Mouse (Mus musculus) kidney, embryonic 16.5 days (tissue): ENCODE measurements around the gene Ifit2. TPM values are rescaled to one million over a fixed set of nuclear protein-coding genes. Genes with fewer than 3 reads are reported as not detected.
"Not testable (repeated sequence)": the region's sequence is repeated elsewhere in the genome, so short reads cannot be mapped to it uniquely, and the experiment has no call there.

Source experiments
- ATAC-seq: fragments of 200-750 bp; cut with Nextera tagmentation; 2 replicates; pipeline ENCODE4 v1.8.0; 2017; ENCODE audit warnings: moderate TSS enrichment; ENCODE audit not compliant: low FRiP score, low TSS enrichment
- H3K27ac ChIP-seq: fragments of 300-500 bp; sonication (generic); 2 replicates; pipeline ENCODE4 v1.5.1; 2014; ENCODE audit warnings: low read length
- H3K27me3 ChIP-seq: fragments of 300-500 bp; sonication (generic); 2 replicates; pipeline ENCODE4 v1.6.1; 2014; ENCODE audit warnings: low read length, control low read depth, mixed read lengths; ENCODE audit not compliant: insufficient read depth
- H3K36me3 ChIP-seq: fragments of 300-500 bp; sonication (generic); 2 replicates; pipeline ENCODE4 v1.6.1; 2014; ENCODE audit warnings: low read length, control low read depth, mixed read lengths; ENCODE audit not compliant: insufficient read depth
- H3K4me1 ChIP-seq: fragments of 300-500 bp; sonication (generic); 2 replicates; pipeline ENCODE4 v1.6.1; 2014; ENCODE audit warnings: low read length, control low read depth, mixed read lengths; ENCODE audit not compliant: insufficient read depth
- H3K4me2 ChIP-seq: fragments of 300-500 bp; sonication (generic); replicated peaks from 2 replicates; pipeline ENCODE4 v1.6.1; 2014; ENCODE audit warnings: low read depth, low read length
- H3K4me3 ChIP-seq: fragments of 300-500 bp; sonication (generic); 2 replicates; pipeline ENCODE4 v1.5.1; 2014; ENCODE audit warnings: mild to moderate bottlenecking, low read length
- H3K9ac ChIP-seq: fragments of 300-500 bp; sonication (generic); replicated peaks from 2 replicates; pipeline ENCODE4 v1.6.1; 2014; ENCODE audit warnings: low read length
- H3K9me3 ChIP-seq: fragments of 300-500 bp; sonication (generic); 2 replicates; pipeline ENCODE4 v1.6.1; 2016; ENCODE audit warnings: low read length, control low read depth
- WGBS: fragments of 180-500 bp; shearing (Covaris S2); extraction: QIAGEN DNeasy Blood & Tissue Kit; methylation state at CpG from one replicate; pipeline ENCODE4 v1.1.7; 2014; 5-methylcytosine and 5-hydroxymethylcytosine counted together
- polyA plus RNA-seq: library from polyadenylated mRNA; unstranded; fragments of >200 nt; fragmentation: Nextera tagmentation; extraction: Ambion mirVana; gene quantifications from 2 replicates; pipeline ENCODE4 v1.2.1, GENCODE M21; 2015

Gene Ifit2
- polyA plus RNA-seq, 1 experiment from 2014 or later = 11.8 TPM

DNA sequence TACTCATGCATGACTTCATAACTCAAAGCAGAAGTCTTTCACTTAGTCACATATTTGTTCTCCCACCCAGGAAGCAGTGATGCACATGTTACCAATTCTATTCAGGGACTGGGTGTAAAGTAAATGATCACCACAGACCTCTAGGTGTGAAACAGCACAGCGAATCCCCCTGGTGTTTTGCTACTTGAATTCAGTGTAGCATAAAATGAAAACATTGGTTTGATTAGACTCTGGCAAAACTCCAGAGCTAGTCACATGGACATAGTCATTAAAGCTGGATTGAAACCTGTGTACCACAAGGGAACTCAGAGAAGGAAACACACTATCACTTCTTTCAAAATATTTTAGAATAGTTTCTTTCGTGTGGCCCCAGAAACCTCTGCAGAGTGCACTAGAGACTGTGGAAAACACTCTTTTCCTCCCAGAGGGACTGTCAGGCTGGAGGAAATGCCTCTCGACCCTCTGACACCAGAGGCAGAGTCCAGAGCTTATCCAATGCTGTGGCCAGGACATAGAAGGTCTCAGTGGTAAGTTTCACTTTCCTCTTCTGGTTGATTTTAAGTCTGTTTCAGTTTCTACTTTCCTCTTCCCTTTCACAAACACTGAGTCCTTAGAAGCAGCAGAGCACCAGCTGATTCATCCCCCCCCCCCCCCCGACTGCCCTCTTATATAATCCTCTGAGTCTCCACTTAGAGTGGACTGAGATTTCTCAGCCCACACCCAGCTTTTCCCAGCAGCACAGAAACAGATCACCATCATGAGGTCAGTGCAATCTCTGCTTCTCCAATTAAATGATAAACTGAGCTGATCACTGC is 57.0 kb downstream of the Ifit2 start, which contains the start of gene Ifit3b:
Gene Ifit3b, plus strand, starts transcription at position 734 of the 815 bp plus-strand sequence.
- Histone ChIP-seq H3K27ac (peak within 1 kb of the TSS; percentile 63; the same call in 1 of the 2 replicates), H3K4me2 (peak within 1 kb of the TSS; percentile 18; the same call in 1 of the 2 replicates)
- peak; percentile 76 for ATAC-seq
- not testable (repeated sequence) for H3K9ac ChIP-seq, H3K9me3 ChIP-seq, H3K4me3 ChIP-seq, H3K27me3 ChIP-seq, H3K4me1 ChIP-seq, H3K36me3 ChIP-seq
- 33% methylated on average over 4 of the region's 4 CpGs for WGBS

DNA sequence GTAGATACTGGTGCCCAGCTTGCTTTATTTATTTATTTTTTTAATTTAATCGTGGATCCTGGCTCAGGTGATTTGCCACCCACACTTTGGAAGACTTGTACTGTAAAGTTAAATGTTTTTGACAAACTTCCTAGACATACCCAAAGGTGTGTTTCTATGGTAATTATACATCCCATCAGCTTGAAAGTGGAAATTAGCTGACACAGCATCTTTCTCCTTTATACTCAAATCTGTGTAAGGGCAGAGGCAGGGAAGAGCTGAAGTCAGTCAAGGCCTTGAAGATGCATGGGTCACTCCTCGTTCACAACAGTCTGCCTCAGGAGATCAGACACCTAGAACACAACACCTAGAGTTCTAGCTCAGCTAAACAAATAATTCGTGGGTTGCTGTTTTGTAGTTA is 59.6 kb downstream of the Ifit2 start:
- not testable (repeated sequence) for ATAC-seq, H3K4me2 ChIP-seq, H3K9ac ChIP-seq, H3K9me3 ChIP-seq, H3K27ac ChIP-seq, H3K4me3 ChIP-seq, H3K4me1 ChIP-seq, H3K36me3 ChIP-seq, H3K27me3 ChIP-seq
- WGBS = 83% methylated on average over 3 of the region's 3 CpGs

DNA sequence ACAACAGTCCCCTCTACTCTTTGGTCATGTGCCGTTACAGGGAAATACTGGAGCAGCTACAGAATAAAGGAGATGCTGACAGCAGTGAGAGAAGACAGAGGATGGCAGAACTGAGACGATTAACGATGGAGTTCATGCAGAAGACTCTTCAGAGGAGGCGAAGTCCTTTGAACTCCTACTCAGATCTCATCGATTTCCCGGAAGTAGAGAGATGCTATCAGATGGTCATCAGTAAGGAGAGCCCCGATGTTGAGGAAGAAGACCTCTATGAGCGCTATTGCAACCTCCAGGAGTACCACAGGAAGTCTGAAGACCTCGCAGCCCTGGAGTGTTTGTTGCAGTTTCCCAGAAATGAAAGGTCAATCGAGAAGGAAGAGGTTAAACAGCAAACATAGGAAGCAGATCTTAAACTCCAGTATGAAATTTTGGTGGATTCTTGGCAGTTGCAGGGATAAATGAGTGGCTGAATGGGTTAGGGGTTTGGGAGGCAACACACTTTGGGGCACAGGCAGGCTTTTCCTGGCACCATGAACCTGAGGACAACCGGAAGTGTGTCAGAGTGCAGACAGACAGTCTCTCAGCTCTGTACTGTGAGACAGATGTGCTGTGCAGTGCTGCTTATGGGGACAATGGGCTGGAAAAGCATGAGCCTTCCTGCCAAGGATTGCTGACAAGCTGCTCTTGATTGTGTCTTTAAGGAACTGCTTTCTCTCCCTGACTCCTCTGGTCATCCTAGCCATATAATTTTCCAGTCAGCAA is 61.9 kb downstream of the Ifit2 start:
- H3K27ac ChIP-seq, H3K4me2 ChIP-seq, H3K36me3 ChIP-seq, H3K4me3 ChIP-seq, H3K27me3 ChIP-seq, H3K4me1 ChIP-seq, ATAC-seq, H3K9ac ChIP-seq, H3K9me3 ChIP-seq: not testable (repeated sequence)
- 81% methylated on average over 3 of the region's 11 CpGs for WGBS

- H3K4me2 ChIP-seq = no peak overlapping the region
- no peaks in the 10 kb centered on the region for H3K36me3 ChIP-seq
- no peak for ATAC-seq
- H3K27ac ChIP-seq = no peak overlapping the region
- H3K27me3 ChIP-seq = no peaks in the 10 kb centered on the region
- H3K9ac ChIP-seq = no peak overlapping the region
- H3K4me3 ChIP-seq = no peak overlapping the region
- no peaks in the 10 kb centered on the region for H3K4me1 ChIP-seq
- H3K9me3 ChIP-seq = no peaks in the 10 kb centered on the region
- WGBS = 92% methylated on average over 5 of the region's 5 CpGs
Observed at GRCm38 (mm10) chr19:34620871-34621270, 70.4 kb downstream of the Ifit2 start.

DNA sequence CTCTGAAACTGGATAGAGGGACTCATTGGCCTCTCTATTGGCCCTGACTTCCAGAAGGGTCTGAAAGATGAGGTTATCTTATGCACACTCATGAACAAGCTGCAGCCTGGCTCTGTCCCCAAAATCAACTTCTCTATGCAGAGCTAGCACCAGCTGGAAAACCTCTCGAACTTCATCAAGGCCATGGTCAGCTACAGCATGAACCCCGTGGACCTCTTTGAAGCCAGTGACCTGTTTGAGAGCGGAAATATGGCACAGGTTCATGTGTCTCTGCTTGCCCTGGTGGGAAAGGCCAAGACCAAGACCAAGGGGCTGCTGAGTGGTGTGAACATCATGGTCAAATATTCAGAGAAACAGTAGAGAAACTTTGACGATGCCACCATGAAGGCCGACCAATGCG is 73.3 kb downstream of the Ifit2 start:
- Histone ChIP-seq H3K4me2 (no peak overlapping the region), H3K9ac (no peak overlapping the region), H3K27me3 (no peaks in the 10 kb centered on the region), H3K27ac (no peak overlapping the region), H3K36me3 (no peaks in the 10 kb centered on the region), H3K4me1 (no peaks in the 10 kb centered on the region), H3K9me3 (no peaks in the 10 kb centered on the region), H3K4me3 (no peak overlapping the region)
- ATAC-seq = no peak
- 89% methylated on average over 6 of the region's 6 CpGs for WGBS

DNA sequence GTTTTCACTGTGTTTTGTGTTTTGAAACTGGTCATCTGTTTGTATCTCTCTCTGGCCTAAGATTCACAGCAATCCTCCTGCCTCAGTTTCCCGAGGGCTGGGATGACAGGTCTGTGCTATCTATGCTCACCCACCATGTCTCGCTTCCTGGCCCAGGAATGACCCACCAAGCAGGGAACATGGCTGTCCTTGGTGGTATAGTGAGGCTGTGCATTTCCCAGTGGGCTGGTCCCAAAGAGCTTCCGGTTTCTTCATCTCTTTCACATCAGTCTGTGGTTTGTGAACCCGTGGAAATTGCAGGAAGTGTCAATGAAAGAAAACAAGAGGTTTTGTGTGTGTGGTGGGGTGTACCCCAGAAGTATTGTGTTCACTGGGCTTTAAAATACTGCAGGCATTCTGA is 74.2 kb downstream of the Ifit2 start:
- Histone ChIP-seq H3K36me3 (no peaks in the 10 kb centered on the region), H3K4me1 (no peaks in the 10 kb centered on the region), H3K27me3 (no peaks in the 10 kb centered on the region), H3K9me3 (no peaks in the 10 kb centered on the region), H3K4me3 (no peak overlapping the region), H3K9ac (no peak overlapping the region), H3K4me2 (no peak overlapping the region), H3K27ac (no peak overlapping the region)
- no peak for ATAC-seq
- 79% methylated on average over 4 of the region's 4 CpGs for WGBS

Other genes with a start within 250 kb of the Ifit2 start
- gene Ch25h, start 75.5 kb upstream of the Ifit2 start, polyA plus RNA-seq = 2.2 and 2.7 TPM in 2 replicates
- 36.0 TPM in 2 replicates for gene Lipa, start 23.2 kb upstream of the Ifit2 start, polyA plus RNA-seq
- gene Ifit3, start 32.8 kb downstream of the Ifit2 start, polyA plus RNA-seq = 2.8 and 3.8 TPM in 2 replicates
- gene Ifit1bl1, start 51.3 kb downstream of the Ifit2 start, polyA plus RNA-seq = 0.16 and 0.18 TPM in 2 replicates
- 1.1 and 1.8 TPM in 2 replicates for gene Ifit3b, start 57.3 kb downstream of the Ifit2 start, polyA plus RNA-seq
- 0.10 and 0.33 TPM in 2 replicates for gene Ifit1bl2, start 90.0 kb downstream of the Ifit2 start, polyA plus RNA-seq
- 0.28 and 0.51 TPM in 2 replicates for gene Ifit1, start 90.2 kb downstream of the Ifit2 start, polyA plus RNA-seq
- 17.9 and 19.1 TPM in 2 replicates for gene Slc16a12, start 196.6 kb downstream of the Ifit2 start, polyA plus RNA-seq